Mouse (Mus musculus) limb, embryonic 14.5 days (tissue): ENCODE measurements around the gene Kif2c. TPM values are rescaled to one million over a fixed set of nuclear protein-coding genes. Genes with fewer than 3 reads are reported as not detected.
A peak's percentile ranks its signal among the peaks of the same experiment; 100 is the strongest.

Experiments
- ATAC-seq: fragments of 200-750 bp; cut with Nextera tagmentation; 2 replicates; pipeline ENCODE4 v1.8.0; 2017; ENCODE audit warnings: low read depth, moderate number of reproducible peaks, moderate TSS enrichment; ENCODE audit not compliant: low FRiP score
- DNase-seq: peaks from one replicate; pipeline ENCODE4 v3.0.0-alpha.2; 2015; ENCODE audit warnings: low spot score
- H3K27ac ChIP-seq: fragments of 300-500 bp; sonication (generic); replicated peaks from 2 replicates; pipeline ENCODE4 v1.5.1; 2014; ENCODE audit warnings: low read depth, mild to moderate bottlenecking, low read length, moderate library complexity, mixed read lengths
- H3K27me3 ChIP-seq: fragments of 300-500 bp; sonication (generic); 2 replicates; pipeline ENCODE4 v1.6.1; 2014; ENCODE audit warnings: low read length, mixed read lengths; ENCODE audit not compliant: control insufficient read depth, insufficient read depth
- H3K36me3 ChIP-seq: fragments of 300-500 bp; sonication (generic); 2 replicates; pipeline ENCODE4 v1.6.1; 2014; ENCODE audit warnings: mild to moderate bottlenecking, low read length, moderate library complexity, mixed read lengths; ENCODE audit not compliant: control insufficient read depth, insufficient read depth
- H3K4me1 ChIP-seq: fragments of 300-500 bp; sonication (generic); 2 replicates; pipeline ENCODE4 v1.6.1; 2014; ENCODE audit warnings: antibody characterized with exemption, low read length, mixed read lengths; ENCODE audit not compliant: control insufficient read depth, insufficient read depth
- H3K4me2 ChIP-seq: fragments of 300-500 bp; sonication (generic); replicated peaks from 2 replicates; pipeline ENCODE4 v1.6.1; 2014; ENCODE audit warnings: low read depth, mild to moderate bottlenecking, low read length, moderate library complexity; ENCODE audit not compliant: severe bottlenecking
- H3K4me3 ChIP-seq: fragments of 300-500 bp; sonication (generic); replicated peaks from 2 replicates; pipeline ENCODE4 v1.5.1; 2014; ENCODE audit warnings: low read length
- H3K9ac ChIP-seq: fragments of 300-500 bp; sonication (generic); 2 replicates; pipeline ENCODE4 v1.6.1; 2014; ENCODE audit warnings: mild to moderate bottlenecking, low read depth, low read length, moderate library complexity; ENCODE audit not compliant: severe bottlenecking
- H3K9me3 ChIP-seq: fragments of 300-500 bp; sonication (generic); 2 replicates; pipeline ENCODE4 v1.6.1; 2016; ENCODE audit warnings: low read length; ENCODE audit not compliant: control insufficient read depth
- POLR2A ChIP-seq: fragments of 200-500 bp; IDR thresholded peaks from 2 replicates; pipeline ENCODE4 v1.8.0; 2012; ENCODE audit warnings: inconsistent platforms, mild to moderate bottlenecking, moderate library complexity, borderline replicate concordance; ENCODE audit not compliant: insufficient read depth, insufficient read length; ENCODE audit errors: extremely low read depth
- WGBS: fragments of 180-500 bp; shearing (Covaris S2); extraction: QIAGEN DNeasy Blood & Tissue Kit; methylation state at CpG from one replicate; pipeline ENCODE4 v1.1.7; 2014; 5-methylcytosine and 5-hydroxymethylcytosine counted together
- polyA plus RNA-seq, 2 experiments: library from polyadenylated mRNA; depleted of rRNA in 1 of 2; stranded (reverse) in 1 of 2; unstranded in 1 of 2; fragments of >200 nt; fragmentation: Nextera tagmentation in 1 of 2; extraction: Ambion mirVana in 1 of 2; gene quantifications; 2 replicates each; pipeline versions ENCODE4 v1.2.1 to v1.2.3; 2012 to 2014

The Kif2c gene
- polyA plus RNA-seq, 2 experiments, result 36.9 to 43.3 TPM

DNA sequence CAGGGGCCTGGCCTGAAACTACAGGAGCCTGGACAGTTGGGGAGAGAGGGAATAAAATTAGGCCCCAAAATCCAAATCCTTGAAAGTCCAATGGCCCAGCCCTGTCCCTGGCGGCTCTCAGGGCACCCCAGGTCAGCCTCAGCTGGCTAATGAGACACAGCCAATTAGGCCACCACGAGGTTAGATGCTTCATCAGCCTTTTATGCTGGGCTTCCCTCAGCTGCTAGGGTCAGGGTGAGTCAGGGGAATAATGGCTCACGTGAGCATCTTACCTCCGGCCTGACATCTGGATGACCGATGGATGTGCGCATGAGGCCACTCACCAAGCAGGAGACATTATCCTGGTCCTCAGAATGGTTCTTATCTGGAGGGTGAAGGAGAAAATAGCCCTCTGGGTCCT, 51.6 kb downstream of the Kif2c start:
- TF ChIP-seq POLR2A, result no peak
- 67% methylated on average over 6 of the region's 6 CpGs for WGBS
- H3K36me3 ChIP-seq, result peaks cover 10% of the 10 kb centered on the region; the same call in 1 of the 2 replicates

GRCm38 (mm10) chr4:117127991-117128686, 54.3 kb downstream of the Kif2c start:
- no peak overlapping the region for H3K9ac ChIP-seq
- H3K27ac ChIP-seq, result no peak overlapping the region
- no peak for TF ChIP-seq POLR2A
- no peaks in the 10 kb centered on the region for H3K9me3 ChIP-seq
- H3K4me2 ChIP-seq, result no peak overlapping the region
- peaks cover 23% of the 10 kb centered on the region for H3K4me1 ChIP-seq
- peaks cover 17% of the 10 kb centered on the region; the same call in 1 of the 2 replicates for H3K27me3 ChIP-seq
- no peak for ATAC-seq
- DNase-seq, result no peak
- no peak overlapping the region for H3K4me3 ChIP-seq
- WGBS, result 84% methylated on average over 25 of the region's 33 CpGs
- H3K36me3 ChIP-seq, result peaks cover 10% of the 10 kb centered on the region; the same call in 1 of the 2 replicates

More for the DNA sequence above, 51.6 kb downstream of the Kif2c start:
- no peak for ATAC-seq
- H3K27me3 ChIP-seq, result peaks cover 20% of the 10 kb centered on the region; the same call in 1 of the 2 replicates
- no peak overlapping the region for H3K4me3 ChIP-seq
- DNase-seq, result no peak
- H3K9me3 ChIP-seq, result no peaks in the 10 kb centered on the region
- no peak overlapping the region for H3K9ac ChIP-seq
- no peak overlapping the region for H3K27ac ChIP-seq
- H3K4me1 ChIP-seq, result peaks cover 12% of the 10 kb centered on the region
- no peak overlapping the region for H3K4me2 ChIP-seq

- H3K9ac ChIP-seq, result peak within 1 kb of the TSS; percentile 46
These were observed 55.7 kb downstream of the Kif2c start, which contains the start of gene Tctex1d4 for GRCm38 (mm10) chr4:117126675-117127290. Tctex1d4 (plus strand) TSS chr4:117126794.

GRCm38 (mm10) chr4:117125910-117126674, 56.3 kb downstream of the Kif2c start:
- DNase-seq, result peak; percentile 82
- Histone ChIP-seq H3K9ac (peak overlapping the region; percentile 46), H3K27me3 (no peaks in the 10 kb centered on the region), H3K4me3 (no peak overlapping the region), H3K4me1 (peaks cover 19% of the 10 kb centered on the region), H3K36me3 (peaks cover 7% of the 10 kb centered on the region; the same call in 1 of the 2 replicates), H3K27ac (peak overlapping the region; percentile 86), H3K9me3 (no peaks in the 10 kb centered on the region), H3K4me2 (0 out of 2 replicates have a peak overlapping the region, but pooled peaks have one; percentile 28)
- TF ChIP-seq POLR2A, result no peak
- ATAC-seq, result peak; percentile 67
- WGBS, result 44% methylated on average over 15 of the region's 15 CpGs

More at GRCm38 (mm10) chr4:117126675-117127290, 55.7 kb downstream of the Kif2c start, which contains the start of gene Tctex1d4:
- peak within 1 kb of the TSS; percentile 86 for H3K27ac ChIP-seq
- no peak for DNase-seq
- H3K4me1 ChIP-seq, result peaks cover 19% of the 10 kb centered on the region
- ATAC-seq, result no peak
- H3K36me3 ChIP-seq, result peaks cover 10% of the 10 kb centered on the region; the same call in 1 of the 2 replicates
- WGBS, result 81% methylated on average over 9 of the region's 9 CpGs
- H3K9me3 ChIP-seq, result no peaks in the 10 kb centered on the region
- no peak within 1 kb of the TSS for H3K4me3 ChIP-seq
- peak within 1 kb of the TSS; percentile 28; the same call in 1 of the 2 replicates for H3K4me2 ChIP-seq
- no peak for TF ChIP-seq POLR2A
- 0 out of 2 replicates have a peak, but pooled peaks cover 4% of the 10 kb centered on the region for H3K27me3 ChIP-seq

- peak within 1 kb of the TSS; percentile 86 for H3K27ac ChIP-seq
- H3K9me3 ChIP-seq, result no peaks in the 10 kb centered on the region
- DNase-seq, result peak; percentile 87
- peak; percentile 71 for ATAC-seq
- H3K9ac ChIP-seq, result peak within 1 kb of the TSS; percentile 46
- H3K27me3 ChIP-seq, result no peaks in the 10 kb centered on the region
- WGBS, result 37% methylated on average over 6 of the region's 8 CpGs
- H3K4me3 ChIP-seq, result no peak within 1 kb of the TSS
- H3K4me2 ChIP-seq, result peak within 1 kb of the TSS; percentile 28
- H3K36me3 ChIP-seq, result peaks cover 6% of the 10 kb centered on the region; the same call in 1 of the 2 replicates
- no peak for TF ChIP-seq POLR2A
- H3K4me1 ChIP-seq, result peaks cover 19% of the 10 kb centered on the region
These were observed 57.0 kb downstream of the Kif2c start, which contains the start of gene Btbd19 for GRCm38 (mm10) chr4:117125348-117125909. Btbd19 (minus strand) TSS chr4:117125725.
